Mouse (Mus musculus) CH12.LX (cell line): ENCODE results near the gene Gga1. TPM values are rescaled to one million over a fixed set of nuclear protein-coding genes. Genes with fewer than 3 reads are reported as not detected.

ENCODE experiments used
- DNase-seq: peaks from one replicate; pipeline ENCODE4 v3.0.0-alpha.2; 2013; ENCODE audit errors: extremely low read depth
- H3K27ac ChIP-seq: 2 replicates; pipeline ENCODE4 v1.5.1; 2012; ENCODE audit warnings: low read depth, mild to moderate bottlenecking, control low read depth, moderate library complexity; ENCODE audit not compliant: insufficient read depth
- H3K27me3 ChIP-seq: replicated peaks from 2 replicates; pipeline ENCODE3; 2012; ENCODE audit warnings: inconsistent platforms
- H3K36me3 ChIP-seq, 2 experiments: replicated peaks in 1 of 2; 2 replicates each; pipeline versions ENCODE3 to v1.6.1; 2012; ENCODE audit warnings: inconsistent platforms in 1 of 2, low read length in 1 of 2, mild to moderate bottlenecking in 1 of 2, mixed read lengths in 1 of 2, moderate library complexity in 1 of 2; ENCODE audit not compliant: control insufficient read depth in 1 of 2, insufficient read depth in 1 of 2
- H3K4me1 ChIP-seq, 2 experiments: 2 replicates each; pipeline ENCODE4 v1.6.1; 2012; ENCODE audit warnings: inconsistent platforms in 1 of 2, moderate library complexity in 1 of 2; ENCODE audit not compliant: insufficient read depth in 2 of 2, control insufficient read depth in 1 of 2
- H3K4me2 ChIP-seq: 2 replicates; pipeline ENCODE4 v1.6.1; 2012; ENCODE audit warnings: low read depth, mild to moderate bottlenecking, control low read depth; ENCODE audit not compliant: poor library complexity, insufficient read depth, severe bottlenecking
- H3K4me3 ChIP-seq, 3 experiments: fragments of 150-350 bp in 1 of 3; sonication (generic) in 1 of 3; replicated peaks in 1 of 3; 2 replicates each; pipeline versions ENCODE3 to v1.5.1; 2011 to 2012; ENCODE audit warnings: low read depth in 2 of 3, low read length in 2 of 3, mild to moderate bottlenecking in 2 of 3, moderate library complexity in 2 of 3, control low read depth in 1 of 3, improper control_type of control experiment in 1 of 3, inconsistent platforms in 1 of 3, mixed read lengths in 1 of 3; ENCODE audit not compliant: poor library complexity in 1 of 3
- H3K79me2 ChIP-seq: replicated peaks from 2 replicates; pipeline ENCODE4 v1.6.1; 2012; ENCODE audit warnings: mild to moderate bottlenecking, moderate library complexity; ENCODE audit not compliant: control insufficient read depth, poor library complexity, insufficient read depth, severe bottlenecking; ENCODE audit errors: extremely low read depth
- H3K9ac ChIP-seq: 2 replicates; pipeline ENCODE4 v1.6.1; 2012; ENCODE audit warnings: low read depth, mild to moderate bottlenecking, control low read depth, moderate library complexity; ENCODE audit not compliant: insufficient read depth
- H3K9me3 ChIP-seq: replicated peaks from 2 replicates; pipeline ENCODE3; 2012; ENCODE audit warnings: low read length, inconsistent platforms, mixed read lengths
- BHLHE40 ChIP-seq: IDR thresholded peaks from 2 replicates; pipeline ENCODE4 v1.6.1; 2011; ENCODE audit warnings: mild to moderate bottlenecking, low read depth, low read length, improper control_type of control experiment
- CHD1 ChIP-seq: IDR thresholded peaks from 2 replicates; pipeline ENCODE4 v1.6.1; 2012; ENCODE audit warnings: low read depth, low read length, improper control_type of control experiment, inconsistent platforms
- CHD2 ChIP-seq: IDR thresholded peaks from 2 replicates; pipeline ENCODE4 v1.6.1; 2011; ENCODE audit warnings: low read length, improper control_type of control experiment
- CTCF ChIP-seq, 2 experiments: IDR thresholded peaks in 1 of 2; conservative IDR thresholded peaks in 1 of 2; 2 replicates each; pipeline ENCODE4 v1.5.1; 2011 to 2012; ENCODE audit warnings: low read depth in 2 of 2, low read length in 2 of 2, improper control_type of control experiment in 1 of 2, inconsistent platforms in 1 of 2, mild to moderate bottlenecking in 1 of 2, moderate library complexity in 1 of 2
- E2F4 ChIP-seq: IDR thresholded peaks from 2 replicates; pipeline ENCODE4 v1.6.1; 2011; ENCODE audit warnings: low read depth, low read length, improper control_type of control experiment; ENCODE audit not compliant: insufficient replicate concordance
- EP300 ChIP-seq: IDR thresholded peaks from 2 replicates; pipeline ENCODE4 v1.6.1; 2011; ENCODE audit warnings: low read length, improper control_type of control experiment
- ETS1 ChIP-seq: conservative IDR thresholded peaks from 2 replicates; pipeline ENCODE4 v1.6.1; 2012; ENCODE audit warnings: low read depth, mild to moderate bottlenecking, inconsistent platforms, low read length, improper control_type of control experiment, moderate library complexity
- GABPA ChIP-seq: IDR thresholded peaks from 2 replicates; pipeline ENCODE4 v1.6.1; 2012; ENCODE audit warnings: low read depth, low read length, improper control_type of control experiment, inconsistent platforms; ENCODE audit not compliant: insufficient replicate concordance
- HCFC1 ChIP-seq: IDR thresholded peaks from 2 replicates; pipeline ENCODE4 v1.6.1; 2012; ENCODE audit warnings: low read depth, mild to moderate bottlenecking, inconsistent platforms, low read length, improper control_type of control experiment
- IRF4 ChIP-seq: IDR thresholded peaks from 2 replicates; pipeline ENCODE4 v1.6.1; 2014; ENCODE audit warnings: low read depth, mild to moderate bottlenecking, inconsistent platforms, low read length, improper control_type of control experiment
- JUN ChIP-seq: IDR thresholded peaks from 2 replicates; pipeline ENCODE4 v1.6.1; 2011; ENCODE audit warnings: low read depth, mild to moderate bottlenecking, low read length, improper control_type of control experiment, moderate library complexity; ENCODE audit not compliant: insufficient read depth
- JUND ChIP-seq: conservative IDR thresholded peaks from 2 replicates; pipeline ENCODE4 v1.6.1; 2011; ENCODE audit warnings: low read depth, low read length, improper control_type of control experiment
- MAZ ChIP-seq: IDR thresholded peaks from 2 replicates; pipeline ENCODE4 v1.6.1; 2012; ENCODE audit warnings: low read depth, mild to moderate bottlenecking, inconsistent platforms, low read length, improper control_type of control experiment, moderate library complexity
- MEF2A ChIP-seq: IDR thresholded peaks from 2 replicates; pipeline ENCODE4 v1.6.1; 2014; ENCODE audit warnings: low read depth, mild to moderate bottlenecking, inconsistent platforms, low read length, improper control_type of control experiment, borderline replicate concordance
- MXI1 ChIP-seq: IDR thresholded peaks from 2 replicates; pipeline ENCODE4 v1.6.1; 2011; ENCODE audit warnings: mild to moderate bottlenecking, low read depth, low read length, improper control_type of control experiment
- MYC ChIP-seq: IDR thresholded peaks from 2 replicates; pipeline ENCODE4 v1.6.1; 2011; ENCODE audit warnings: low read depth, mild to moderate bottlenecking, improper control_type of control experiment, low read length
- NRF1 ChIP-seq: IDR thresholded peaks from 2 replicates; pipeline ENCODE4 v1.6.1; 2014; ENCODE audit warnings: low read depth, mild to moderate bottlenecking, inconsistent platforms, low read length, improper control_type of control experiment, moderate library complexity
- POLR2A ChIP-seq: IDR thresholded peaks from 2 replicates; pipeline ENCODE4 v1.6.1; 2011; ENCODE audit warnings: low read depth, mild to moderate bottlenecking, improper control_type of control experiment, low read length
- POLR2AphosphoS2 ChIP-seq: IDR thresholded peaks from 2 replicates; pipeline ENCODE4 v1.6.1; 2011; ENCODE audit warnings: low read depth, low read length, improper control_type of control experiment
- RAD21 ChIP-seq: IDR thresholded peaks from 2 replicates; pipeline ENCODE4 v1.6.1; 2011; ENCODE audit warnings: low read depth, mild to moderate bottlenecking, low read length, improper control_type of control experiment, moderate library complexity
- SIN3A ChIP-seq: IDR thresholded peaks from 2 replicates; pipeline ENCODE4 v1.6.1; 2012; ENCODE audit warnings: low read length, improper control_type of control experiment, inconsistent platforms
- SMC3 ChIP-seq: IDR thresholded peaks from 2 replicates; pipeline ENCODE4 v1.6.1; 2011; ENCODE audit warnings: low read depth, low read length, improper control_type of control experiment
- TBP ChIP-seq: conservative IDR thresholded peaks from 2 replicates; pipeline ENCODE4 v1.6.1; 2011; ENCODE audit warnings: low read depth, low read length, improper control_type of control experiment
- TCF12 ChIP-seq: IDR thresholded peaks from 2 replicates; pipeline ENCODE4 v1.6.1; 2014; ENCODE audit warnings: low read depth, mild to moderate bottlenecking, inconsistent platforms, low read length, improper control_type of control experiment
- UBTF ChIP-seq: IDR thresholded peaks from 2 replicates; pipeline ENCODE4 v1.6.1; 2012; ENCODE audit warnings: low read depth, mild to moderate bottlenecking, inconsistent platforms, low read length, improper control_type of control experiment, moderate library complexity
- USF2 ChIP-seq: conservative IDR thresholded peaks from 2 replicates; pipeline ENCODE4 v1.6.1; 2011; ENCODE audit warnings: low read depth, low read length, improper control_type of control experiment
- ZC3H11A ChIP-seq: IDR thresholded peaks from 2 replicates; pipeline ENCODE4 v1.6.1; 2012; ENCODE audit warnings: low read depth, mild to moderate bottlenecking, inconsistent platforms, low read length, improper control_type of control experiment
- ZKSCAN1 ChIP-seq: IDR thresholded peaks from 2 replicates; pipeline ENCODE4 v1.6.1; 2012; ENCODE audit warnings: low read depth, inconsistent platforms, low read length, improper control_type of control experiment, borderline replicate concordance
- ZMIZ1 ChIP-seq: IDR thresholded peaks from 2 replicates; pipeline ENCODE4 v1.6.1; 2012; ENCODE audit warnings: low read depth, mild to moderate bottlenecking, inconsistent platforms, low read length, improper control_type of control experiment
- dilution Hi-C: fragments of 300-500 bp; cut with MboI; formaldehyde crosslinking; loops from 2 replicates; pipeline ENCODE4 v1.14.3; 2020; ENCODE audit warnings: low sequenced_read_pairs; ENCODE audit not compliant: extremely low pct_unique_long_range_greater_than_20kb, extremely low pct_ligation_motif_present
- in situ Hi-C: fragments of 300-500 bp; cut with MboI; formaldehyde crosslinking; loops from 3 replicates; pipeline ENCODE4 v1.14.3; 2019; ENCODE audit warnings: low sequenced_read_pairs, low pct_ligation_motif_present, low pct_unique_long_range_greater_than_20kb, mixed read lengths
- polyA plus RNA-seq: library from polyadenylated mRNA; unstranded; fragments of >175 nt; gene quantifications from 2 replicates; pipeline ENCODE4 v1.2.1, GENCODE M21; 2012; ENCODE audit warnings: low read depth; ENCODE audit not compliant: insufficient read length
- total RNA-seq, 2 experiments: library from RNA; depleted of rRNA; stranded (reverse); fragments of 300-350 nt in 1 of 2; fragments of >200 nt in 1 of 2; gene quantifications; 2 replicates each; pipeline ENCODE4 v1.2.3; 2012 to 2014

The Gga1 gene
- total and polyA plus RNA-seq, 3 experiments, result 5.7 to 24.5 (median 13.7) TPM

GRCm38 (mm10) chr15:78844791-78845190, 32.2 kb upstream of the Gga1 start:
- Histone ChIP-seq H3K9ac (no peak overlapping the region), H3K27me3 (peaks cover 96% of the 10 kb centered on the region), H3K9me3 (no peaks in the 10 kb centered on the region), H3K36me3 (no peaks in the 10 kb centered on the region), H3K4me2 (no peak overlapping the region), H3K79me2 (no peaks in the 10 kb centered on the region), H3K4me3 (no peak overlapping the region), H3K4me1 (peaks cover 4 to 11% of the 10 kb centered on the region in 2 experiments; a peak in 3 of 4 replicates), H3K27ac (no peak overlapping the region)
- in situ Hi-C loops, result loop anchor here (10.0 kb wide), 1 partner anchor 220 kb away; no protein-coding TSS in a partner anchor
- TF ChIP-seq IRF4, result no peak
- no peak for TF ChIP-seq USF2
- TF ChIP-seq TCF12, result no peak
- no peak for TF ChIP-seq ZMIZ1
- TF ChIP-seq SIN3A, result no peak
- TF ChIP-seq POLR2A, result no peak
- no peak for TF ChIP-seq UBTF
- TF ChIP-seq MAZ, result no peak
- no peak for TF ChIP-seq NRF1
- no peak for TF ChIP-seq POLR2AphosphoS2
- TF ChIP-seq CTCF (conservative IDR thresholded peaks at IDR 0.05 in 1 of 2, IDR thresholded peaks at IDR 0.05 in 1 of 2; ENCODE audit: low read depth in 2 of 2, low read length in 2 of 2), result no peak
- no peak for TF ChIP-seq RAD21
- TF ChIP-seq TBP, result no peak
- TF ChIP-seq ZKSCAN1, result no peak
- no peak for TF ChIP-seq MXI1
- TF ChIP-seq CHD1, result no peak
- no peak for TF ChIP-seq HCFC1
- dilution Hi-C loops, result loop anchor here (25.0 kb wide), 1 partner anchor 107 kb away; no protein-coding TSS in a partner anchor
- DNase-seq, result no peak

GRCm38 (mm10) chr15:78845321-78845720, 31.7 kb upstream of the Gga1 start:
- H3K4me1 ChIP-seq, result peaks cover 4 to 16% of the 10 kb centered on the region in 2 experiments; a peak in 3 of 4 replicates
- in situ Hi-C loops (loop anchor here (10.0 kb wide), 1 partner anchor 221 kb away; no protein-coding TSS in a partner anchor), dilution Hi-C loops (loop anchor here (25.0 kb wide), 1 partner anchor 108 kb away; no protein-coding TSS in a partner anchor)
- no peaks in the 10 kb centered on the region for H3K36me3 ChIP-seq
- no peak overlapping the region for H3K27ac ChIP-seq
- H3K27me3 ChIP-seq, result peaks cover 96% of the 10 kb centered on the region
- no peak for DNase-seq
- H3K79me2 ChIP-seq, result no peaks in the 10 kb centered on the region
- H3K4me2 ChIP-seq, result no peak overlapping the region
- TF ChIP-seq UBTF (no peak), SIN3A (no peak), POLR2A (no peak), EP300 (no peak), JUND (no peak), BHLHE40 (no peak), SMC3 (no peak), JUN (no peak), RAD21 (no peak), GABPA (no peak), ZC3H11A (no peak), MEF2A (no peak), MYC (no peak), CHD2 (no peak), E2F4 (no peak), CHD1 (no peak), ETS1 (no peak), MXI1 (no peak), POLR2AphosphoS2 (no peak)
- H3K9ac ChIP-seq, result no peak overlapping the region
- H3K9me3 ChIP-seq, result no peaks in the 10 kb centered on the region
- H3K4me3 ChIP-seq, result no peak overlapping the region
